Mouse (Mus musculus): ENCODE measurements around the gene Fer1l5. TPM values are rescaled to one million over a fixed set of nuclear protein-coding genes. Genes with fewer than 3 reads are reported as not detected.
A peak's percentile ranks its signal among the peaks of the same experiment; 100 is the strongest.

Fer1l5 gene
- polyA plus RNA-seq, 1 experiment = not detected

GRCm38 (mm10) chr1:36352351-36352750, 19.7 kb upstream of the Fer1l5 start:
- H3K27ac ChIP-seq (ENCODE audit: insufficient read depth, low read length) = no peak overlapping the region
- H3K4me1 ChIP-seq (ENCODE audit: control insufficient read depth, insufficient read depth, low read length) = peaks cover 2% of the 10 kb centered on the region
- H3K4me3 ChIP-seq (ENCODE audit: insufficient read depth, low read length) = no peak overlapping the region
- no peak for TF ChIP-seq CTCF (IDR thresholded peaks at IDR 0.05; ENCODE audit: extremely low read depth, insufficient read depth, low read length)
- no peak for TF ChIP-seq POLR2A (IDR thresholded peaks at IDR 0.05; ENCODE audit: extremely low read depth, insufficient read depth, low read length)

GRCm38 (mm10) chr1:36356955-36357695, 15.0 kb upstream of the Fer1l5 start:
- Histone ChIP-seq H3K4me1 (ENCODE audit: control insufficient read depth, insufficient read depth, low read length) (peaks cover 5% of the 10 kb centered on the region), H3K4me3 (ENCODE audit: insufficient read depth, low read length) (no peak overlapping the region), H3K27ac (ENCODE audit: insufficient read depth, low read length) (no peak overlapping the region)
- no peak for TF ChIP-seq CTCF (IDR thresholded peaks at IDR 0.05; ENCODE audit: extremely low read depth, insufficient read depth, low read length)
- no peak for TF ChIP-seq POLR2A (IDR thresholded peaks at IDR 0.05; ENCODE audit: extremely low read depth, insufficient read depth, low read length)

- peak overlapping the region; percentile 61 for H3K4me3 ChIP-seq (ENCODE audit: insufficient read depth, low read length)
- peaks cover 7% of the 10 kb centered on the region; the same call in 1 of the 2 replicates for H3K4me1 ChIP-seq (ENCODE audit: control insufficient read depth, insufficient read depth, low read length)
- TF ChIP-seq CTCF (IDR thresholded peaks at IDR 0.05; ENCODE audit: extremely low read depth, insufficient read depth, low read length) = no peak
- no peak overlapping the region for H3K27ac ChIP-seq (ENCODE audit: insufficient read depth, low read length)
Observed at GRCm38 (mm10) chr1:36367698-36368097, 4.4 kb upstream of the Fer1l5 start.

- Histone ChIP-seq H3K4me3 (ENCODE audit: insufficient read depth, low read length) (peak overlapping the region; percentile 61), H3K27ac (ENCODE audit: insufficient read depth, low read length) (0 out of 2 replicates have a peak overlapping the region, but pooled peaks have one; percentile 33), H3K4me1 (ENCODE audit: control insufficient read depth, insufficient read depth, low read length) (peaks cover 7% of the 10 kb centered on the region; the same call in 1 of the 2 replicates)
- no peak for TF ChIP-seq CTCF (IDR thresholded peaks at IDR 0.05; ENCODE audit: extremely low read depth, insufficient read depth, low read length)
- TF ChIP-seq POLR2A (IDR thresholded peaks at IDR 0.05; ENCODE audit: extremely low read depth, insufficient read depth, low read length) = no peak
Observed at GRCm38 (mm10) chr1:36368112-36368968, 3.8 kb upstream of the Fer1l5 start.

GRCm38 (mm10) chr1:36368969-36369645, 3.0 kb upstream of the Fer1l5 start, which contains the start of gene Kansl3:
Gene Kansl3, minus strand, starts transcription at chr1:36369181.
- TF ChIP-seq POLR2A (IDR thresholded peaks at IDR 0.05; ENCODE audit: extremely low read depth, insufficient read depth, low read length) (peak; percentile 77; the same call in 1 of the 2 replicates), CTCF (IDR thresholded peaks at IDR 0.05; ENCODE audit: extremely low read depth, insufficient read depth, low read length) (no peak)
- Histone ChIP-seq H3K4me1 (ENCODE audit: control insufficient read depth, insufficient read depth, low read length) (peaks cover 7% of the 10 kb centered on the region; the same call in 1 of the 2 replicates), H3K27ac (ENCODE audit: insufficient read depth, low read length) (0 out of 2 replicates have a peak within 1 kb of the TSS, but pooled peaks have one; percentile 33), H3K4me3 (ENCODE audit: insufficient read depth, low read length) (peak within 1 kb of the TSS; percentile 61)

- TF ChIP-seq CTCF (IDR thresholded peaks at IDR 0.05; ENCODE audit: extremely low read depth, insufficient read depth, low read length) (no peak), POLR2A (IDR thresholded peaks at IDR 0.05; ENCODE audit: extremely low read depth, insufficient read depth, low read length) (no peak)
- Histone ChIP-seq H3K27ac (ENCODE audit: insufficient read depth, low read length) (no peak overlapping the region), H3K4me3 (ENCODE audit: insufficient read depth, low read length) (no peak overlapping the region), H3K4me1 (ENCODE audit: control insufficient read depth, insufficient read depth, low read length) (peaks cover 5% of the 10 kb centered on the region; the same call in 1 of the 2 replicates)
Observed at GRCm38 (mm10) chr1:36370918-36371317, 1.2 kb upstream of the Fer1l5 start.

- TF ChIP-seq CTCF (IDR thresholded peaks at IDR 0.05; ENCODE audit: extremely low read depth, insufficient read depth, low read length) (no peak), POLR2A (IDR thresholded peaks at IDR 0.05; ENCODE audit: extremely low read depth, insufficient read depth, low read length) (no peak)
- Histone ChIP-seq H3K4me1 (ENCODE audit: control insufficient read depth, insufficient read depth, low read length) (no peaks in the 10 kb centered on the region), H3K4me3 (ENCODE audit: insufficient read depth, low read length) (no peak overlapping the region), H3K27ac (ENCODE audit: insufficient read depth, low read length) (no peak overlapping the region)
Observed at GRCm38 (mm10) chr1:36378880-36379279, 6.8 kb downstream of the Fer1l5 start.

- H3K27ac ChIP-seq (ENCODE audit: insufficient read depth, low read length) = no peak overlapping the region
- H3K4me3 ChIP-seq (ENCODE audit: insufficient read depth, low read length) = no peak overlapping the region
- TF ChIP-seq POLR2A (IDR thresholded peaks at IDR 0.05; ENCODE audit: extremely low read depth, insufficient read depth, low read length) (no peak), CTCF (IDR thresholded peaks at IDR 0.05; ENCODE audit: extremely low read depth, insufficient read depth, low read length) (no peak)
- no peaks in the 10 kb centered on the region for H3K4me1 ChIP-seq (ENCODE audit: control insufficient read depth, insufficient read depth, low read length)
Observed at GRCm38 (mm10) chr1:36379582-36379981, 7.5 kb downstream of the Fer1l5 start.

GRCm38 (mm10) chr1:36397041-36397440, 24.9 kb downstream of the Fer1l5 start:
- Histone ChIP-seq H3K27ac (ENCODE audit: insufficient read depth, low read length) (no peak overlapping the region), H3K4me1 (ENCODE audit: control insufficient read depth, insufficient read depth, low read length) (no peaks in the 10 kb centered on the region), H3K4me3 (ENCODE audit: insufficient read depth, low read length) (no peak overlapping the region)
- TF ChIP-seq POLR2A (IDR thresholded peaks at IDR 0.05; ENCODE audit: extremely low read depth, insufficient read depth, low read length) (no peak), CTCF (IDR thresholded peaks at IDR 0.05; ENCODE audit: extremely low read depth, insufficient read depth, low read length) (no peak)
